Mouse (Mus musculus) thymus, adult 18-20 months (tissue): ENCODE results near the gene Phyhd1.

Source experiments
- DNase-seq, 2 experiments: peaks; one replicate each; pipeline ENCODE4 v3.0.0; 2022; ENCODE audit warnings: mixed read lengths in 2 of 2

Phyhd1 gene

DNA sequence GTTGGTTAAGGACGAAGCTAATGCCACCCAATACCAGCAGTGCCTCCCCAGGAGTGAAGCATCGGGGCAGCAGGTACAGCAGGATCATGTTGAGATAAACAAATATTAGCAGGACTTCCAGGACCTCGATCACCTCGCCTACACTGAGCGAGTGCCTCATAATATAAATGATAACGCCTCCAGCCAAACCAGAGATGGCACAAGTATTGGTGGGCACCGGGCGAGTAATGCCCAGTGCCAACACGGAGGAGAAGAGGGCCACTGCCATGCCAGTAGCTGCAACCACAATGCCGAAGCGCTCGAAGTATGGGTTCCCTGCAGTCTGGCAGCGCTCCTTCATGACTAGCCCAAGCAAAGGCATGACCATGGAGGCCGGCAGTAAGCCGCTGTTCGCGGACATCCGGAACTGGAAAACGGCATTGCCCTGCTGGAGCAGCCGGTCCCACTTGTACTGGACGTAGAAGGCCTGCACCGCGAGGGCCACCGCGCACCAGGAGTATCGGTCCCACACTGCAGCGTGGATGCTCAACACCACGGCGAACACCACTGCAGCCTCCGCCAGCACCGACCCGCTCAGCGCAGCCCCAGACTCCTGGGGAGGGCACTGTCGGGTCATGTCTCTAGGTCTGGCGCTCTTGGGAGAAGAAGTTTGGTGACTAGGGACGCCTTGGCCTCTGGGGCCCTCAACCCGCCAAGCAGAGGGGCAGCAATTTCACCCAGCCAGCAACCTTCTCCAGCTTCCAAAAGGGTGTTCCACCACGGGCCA is 19.6 kb downstream of the Phyhd1 start:
- peak in 1 of 2 experiments; percentile 16 for DNase-seq

DNA sequence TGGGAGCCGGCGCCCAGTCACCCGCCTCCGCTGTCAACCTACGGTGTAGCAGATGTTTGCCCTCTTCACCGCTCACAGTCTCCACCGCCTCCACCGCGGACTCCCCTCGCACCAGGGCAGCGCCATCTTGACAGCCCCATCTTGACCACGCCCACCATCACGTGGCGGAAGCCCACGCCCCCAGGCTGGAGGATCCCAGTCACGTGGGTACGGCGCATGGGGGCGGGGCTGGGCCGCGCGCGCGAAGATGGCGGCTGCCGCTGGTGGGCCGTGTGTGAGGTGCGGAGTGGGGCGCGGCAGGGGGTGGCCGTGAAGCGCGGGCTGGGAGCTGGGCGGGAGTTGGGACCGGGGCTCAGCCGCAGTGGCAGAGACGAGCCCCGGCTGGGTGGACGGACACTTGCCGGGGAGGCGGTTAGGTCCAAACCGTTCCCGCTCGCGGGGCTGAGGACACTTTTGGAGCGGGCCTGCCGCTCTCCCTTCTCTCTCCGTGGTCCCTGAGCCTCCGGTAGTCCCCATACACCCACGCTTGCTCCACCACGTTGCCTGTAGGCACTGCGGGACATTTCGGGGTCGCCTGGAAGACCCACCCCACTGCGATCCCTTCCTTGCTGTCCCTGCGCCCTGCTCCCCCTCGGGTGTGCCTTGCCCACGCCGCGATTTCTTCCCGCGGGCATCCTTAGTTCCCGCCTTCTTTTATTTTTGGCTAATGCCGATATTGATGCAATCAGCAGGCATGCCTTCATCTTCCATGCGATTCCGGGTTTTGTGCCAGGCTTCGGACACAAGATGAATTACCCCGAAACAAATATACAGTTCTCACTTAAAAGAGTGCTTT is 20.4 kb downstream of the Phyhd1 start, which contains the start of the genes Dolk and Nup188:
TSS of gene Dolk (minus strand) at position 143 of the 835 bp plus-strand sequence.
TSS of gene Nup188 (plus strand) at position 206 of the 835 bp plus-strand sequence.
- peak; percentile 89 to 92 for DNase-seq

DNA sequence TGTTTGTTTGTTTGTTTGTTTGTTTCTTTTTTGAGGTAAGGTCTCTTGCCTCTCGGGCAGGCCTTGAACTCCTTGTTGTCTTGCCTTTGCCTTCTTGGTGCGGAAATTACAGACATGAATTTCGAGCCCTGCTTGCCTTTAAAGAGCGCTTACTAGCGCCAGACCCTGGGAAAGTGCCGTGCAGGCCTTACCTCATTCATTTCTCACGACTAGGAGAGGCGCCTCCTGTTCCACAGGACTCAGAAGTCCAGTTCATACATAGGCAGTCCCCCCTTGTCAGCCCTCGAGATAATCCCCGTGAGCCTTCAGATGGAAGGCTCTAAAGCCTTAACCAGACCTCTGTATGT is 21.0 kb downstream of the Phyhd1 start:
- DNase-seq, result peak in 1 of 2 experiments; percentile 17

DNA sequence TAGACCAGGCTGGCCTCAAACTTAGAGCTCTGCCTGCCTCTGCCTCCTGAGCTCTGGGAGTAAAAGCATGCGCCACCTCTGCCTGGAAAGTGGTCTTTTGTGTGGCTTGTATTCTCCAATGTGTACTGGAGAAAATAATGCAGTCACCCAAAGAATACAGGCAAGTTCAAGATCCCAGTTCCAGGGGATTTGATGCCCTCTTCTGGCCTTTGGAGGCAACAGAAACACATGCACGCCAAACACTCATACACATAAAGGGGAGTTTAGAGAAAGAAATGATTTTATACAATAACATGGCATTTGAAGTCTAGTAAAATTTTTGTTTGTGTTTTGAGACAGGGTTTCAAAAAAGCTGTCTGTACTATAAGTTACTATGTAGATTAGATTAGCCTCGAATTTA is 33.5 kb downstream of the Phyhd1 start:
- DNase-seq, result no peak

DNA sequence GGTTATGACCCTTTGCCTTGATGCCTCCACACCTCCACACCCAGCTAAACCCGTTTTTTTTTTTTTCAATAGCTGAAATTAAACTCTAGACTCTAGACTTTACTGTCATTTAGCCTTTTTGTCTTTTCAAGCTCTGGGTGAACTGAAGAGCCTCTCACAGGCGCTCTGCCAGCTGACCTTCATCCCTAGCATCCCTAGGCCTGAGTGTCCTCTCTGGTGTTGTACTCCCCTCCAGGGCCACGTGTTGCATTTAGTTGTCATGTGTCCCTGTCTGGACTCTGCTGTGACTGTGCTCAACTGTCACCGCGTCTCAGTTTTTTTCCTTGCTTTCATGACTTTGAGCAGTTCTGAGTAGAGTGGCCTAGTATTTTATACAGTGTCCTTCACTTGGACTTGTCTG is 34.0 kb downstream of the Phyhd1 start:
- no peak for DNase-seq

DNA sequence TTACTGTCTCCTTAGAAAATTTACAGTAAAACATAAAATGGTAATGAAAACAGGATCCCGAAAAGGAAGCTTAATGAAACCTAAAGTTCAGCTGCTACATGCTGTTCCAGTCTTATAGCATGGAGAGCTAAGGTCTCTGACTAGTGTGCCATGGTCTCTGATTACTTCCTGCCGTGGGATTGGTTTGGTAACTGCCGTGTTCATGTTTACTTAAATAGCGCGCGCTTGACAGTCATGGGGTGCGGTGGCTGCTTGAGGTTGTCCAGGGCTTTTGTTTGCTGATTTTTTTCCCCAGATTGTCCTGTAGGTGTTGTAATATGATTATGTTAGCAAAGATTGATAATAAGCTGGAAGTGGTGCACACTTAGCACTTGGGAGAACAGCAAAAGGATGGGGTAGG is 40.1 kb downstream of the Phyhd1 start:
- DNase-seq, result no peak

DNA sequence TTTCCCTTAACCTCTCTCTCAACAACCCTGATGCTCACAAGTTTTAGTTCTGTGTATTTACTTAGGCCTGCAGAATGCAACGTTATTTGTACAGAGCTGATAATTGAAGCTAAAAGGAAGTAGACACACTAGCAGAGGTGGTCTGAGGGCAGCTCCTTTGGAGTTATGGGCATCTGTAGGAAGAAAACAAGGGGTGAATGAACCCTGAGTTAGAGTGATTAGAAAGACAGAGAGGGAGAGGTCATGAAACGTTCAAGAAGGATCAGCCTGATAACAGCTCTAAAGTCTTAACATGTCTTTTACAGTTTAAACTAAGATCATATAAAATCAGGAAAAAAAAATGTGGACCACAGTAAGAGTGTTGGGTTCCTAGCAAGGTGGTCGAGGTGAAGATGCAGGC is 43.3 kb downstream of the Phyhd1 start:
- DNase-seq, result no peak

DNA sequence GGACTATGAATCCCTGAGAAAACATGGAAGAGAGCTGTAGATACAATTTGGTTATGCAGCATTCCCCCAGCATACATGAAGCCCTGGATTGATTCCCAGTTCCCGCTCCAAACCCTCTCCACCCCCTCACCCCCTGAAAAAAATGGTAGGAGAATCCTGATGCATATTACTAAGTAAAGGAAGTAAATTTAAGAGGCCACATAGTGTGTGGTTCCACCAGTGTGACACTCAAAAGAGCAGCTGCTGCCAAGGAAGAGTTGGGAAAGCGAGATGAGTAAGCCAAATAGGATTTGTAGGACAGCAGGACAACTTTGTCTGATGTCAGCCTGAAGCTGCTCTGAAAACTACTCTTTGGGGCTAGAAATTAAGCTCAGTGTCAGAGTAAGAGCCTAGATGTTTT is 45.5 kb downstream of the Phyhd1 start:
- no peak for DNase-seq

DNA sequence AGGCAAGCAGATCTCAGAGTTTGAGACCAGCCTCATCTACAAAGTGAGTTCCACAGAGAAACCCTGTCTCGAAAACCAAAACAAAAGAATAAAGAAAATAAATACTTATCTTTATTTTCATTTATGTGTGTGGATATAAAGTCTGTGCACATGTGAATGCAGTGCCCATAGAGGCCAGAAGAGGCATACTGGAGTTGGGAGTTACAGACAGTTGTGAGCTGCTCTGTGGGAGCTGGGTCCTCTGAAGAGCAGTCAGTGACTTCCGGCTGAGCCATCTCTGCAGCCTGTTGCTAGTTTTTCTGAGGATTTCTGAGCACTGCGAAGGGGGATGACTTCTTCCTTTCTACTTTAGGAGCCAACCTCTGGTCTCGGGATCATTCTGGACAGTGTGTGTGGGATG is 50.1 kb downstream of the Phyhd1 start:
- no peak for DNase-seq

DNA sequence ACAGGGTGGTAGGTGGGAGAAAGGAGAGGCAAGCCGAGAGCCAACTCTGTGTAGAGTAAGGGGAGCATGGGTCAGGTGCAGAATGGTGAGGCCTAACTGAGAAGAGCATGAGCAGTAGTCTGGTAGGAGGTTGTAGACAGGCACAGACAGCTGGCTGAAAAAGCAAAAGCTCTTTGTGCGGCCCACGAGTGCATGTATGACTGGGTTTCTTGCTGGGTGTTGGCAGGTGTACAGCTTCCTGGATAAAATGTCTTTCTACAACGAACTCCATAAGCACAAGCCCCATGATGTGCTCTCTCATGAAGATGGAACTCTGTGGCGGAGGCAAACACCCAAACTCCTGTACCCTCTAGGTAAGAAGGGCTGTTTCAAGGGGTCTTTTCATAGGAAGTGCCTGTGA is 51.0 kb downstream of the Phyhd1 start:
- DNase-seq, result no peak

DNA sequence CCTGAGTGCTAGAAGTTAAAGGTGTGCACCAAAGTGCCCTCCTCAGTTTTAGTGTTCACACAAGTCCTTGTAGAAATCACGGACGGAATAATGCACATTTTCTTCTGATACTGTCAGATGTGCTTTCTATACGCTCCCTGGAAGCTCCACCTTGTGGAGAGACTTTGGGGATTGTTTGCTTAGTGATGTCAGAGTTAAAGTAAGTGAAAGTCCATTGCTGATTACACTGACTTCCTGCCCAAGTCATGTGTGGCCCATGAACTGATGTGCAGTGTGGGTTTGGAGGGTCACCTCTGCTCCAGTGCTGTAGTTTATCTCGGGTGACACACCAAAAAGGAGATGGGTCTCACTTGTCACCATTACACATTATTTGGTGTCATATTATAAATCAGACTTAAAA is 53.3 kb downstream of the Phyhd1 start:
- DNase-seq, result no peak

DNA sequence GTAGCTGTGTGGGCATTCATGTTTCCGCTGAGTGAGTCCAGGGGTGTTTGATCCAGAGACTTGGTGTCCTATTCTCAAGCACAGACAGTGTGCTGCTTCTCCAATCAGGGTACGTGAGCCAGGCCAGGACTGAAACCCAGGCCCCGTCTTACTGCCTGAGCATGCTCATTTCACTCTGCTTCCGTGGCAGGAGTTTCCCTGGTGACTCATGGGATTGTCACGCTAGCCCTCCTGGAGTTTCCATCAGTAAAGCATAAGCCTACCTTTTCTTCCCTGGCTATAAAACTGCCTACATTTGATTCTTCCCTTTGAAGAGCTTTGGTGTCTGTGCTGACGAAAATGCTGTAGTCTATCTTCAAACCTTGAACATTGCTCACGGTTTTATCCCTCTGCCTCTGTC is 57.1 kb downstream of the Phyhd1 start:
- no peak for DNase-seq

DNA sequence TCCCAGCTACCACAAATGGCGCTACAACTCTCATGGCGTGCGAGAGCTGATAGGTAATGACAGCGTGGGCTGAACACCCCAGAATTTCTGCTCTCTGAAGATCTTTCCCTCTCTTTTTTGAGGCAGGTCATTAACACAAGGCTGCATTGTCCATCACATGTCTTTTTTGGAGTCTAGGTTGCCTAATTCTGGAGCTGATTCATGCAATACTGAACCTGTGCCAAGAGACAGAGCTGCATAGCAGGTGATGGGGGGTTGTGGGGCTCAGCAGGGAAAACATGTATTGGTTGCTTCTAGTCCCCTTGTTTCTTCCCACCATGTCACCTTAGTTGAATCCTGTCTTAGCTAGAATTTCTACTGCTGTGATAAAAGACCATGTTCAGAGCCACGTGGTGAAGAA is 59.3 kb downstream of the Phyhd1 start:
- no peak for DNase-seq

DNA sequence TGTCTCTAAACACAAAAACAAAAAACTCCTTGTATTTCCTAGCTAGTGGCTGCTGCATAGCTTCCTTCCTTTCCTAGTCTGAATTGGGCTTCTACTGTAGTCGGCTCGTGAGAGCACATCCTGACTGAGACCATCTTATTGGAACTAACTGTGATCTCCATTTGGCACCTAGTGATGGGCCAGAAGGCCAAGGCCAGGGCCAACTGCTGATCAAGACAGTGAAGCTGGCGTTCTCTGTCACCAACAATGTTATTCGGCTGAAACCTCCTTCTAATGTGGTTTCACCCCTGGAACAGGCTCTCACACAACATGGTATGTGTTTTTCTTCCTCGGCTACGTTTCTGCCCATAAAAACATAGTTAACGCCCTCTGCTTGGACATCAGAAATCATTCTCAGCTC is 61.3 kb downstream of the Phyhd1 start:
- no peak for DNase-seq

DNA sequence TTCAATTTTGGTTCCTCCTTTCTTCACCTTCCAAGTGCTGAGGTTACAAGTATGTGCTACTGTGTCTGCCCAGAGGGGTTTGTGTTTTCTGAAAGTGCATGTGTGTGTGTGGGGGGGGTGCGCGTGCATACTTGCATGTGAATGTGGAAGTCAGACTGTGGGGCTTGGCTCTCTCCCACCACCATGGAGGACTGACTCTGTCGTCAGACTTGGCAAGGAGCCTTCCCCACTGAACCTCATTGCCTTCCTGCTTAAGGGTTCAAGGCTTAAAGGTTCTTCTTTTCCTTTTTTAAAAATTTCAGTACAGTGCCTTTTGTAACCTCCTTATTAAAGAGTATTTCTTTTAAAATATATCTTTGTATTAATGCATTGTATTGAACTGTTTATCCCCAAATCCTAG is 62.8 kb downstream of the Phyhd1 start:
- DNase-seq, result no peak
